Mouse (Mus musculus) inflammation-experienced regulatory T-cells, adult 6 months (primary cell): ENCODE results near the gene Sdha. TPM values are rescaled to one million over a fixed set of nuclear protein-coding genes. Genes with fewer than 3 reads are reported as not detected.

Experiments
- ATAC-seq: one replicate; pipeline ENCODE4 v1.8.0; 2017
- polyA plus RNA-seq, 3 experiments: library from polyadenylated mRNA; unstranded; fragments of 100-300 nt; shearing (Covaris generic); gene quantifications; one replicate each; pipeline ENCODE4 v1.2.1; 2017

Sdha gene
- polyA plus RNA-seq, 3 experiments from 2014 or later = 264 to 339 (median 292) TPM

- no peak for ATAC-seq
Measured at GRCm38 (mm10) chr13:74302050-74303037, 47.7 kb downstream of the Sdha start.

- ATAC-seq = no peak
Measured at GRCm38 (mm10) chr13:74301607-74301984, 48.5 kb downstream of the Sdha start.

- peak; percentile 77 for ATAC-seq
Measured at GRCm38 (mm10) chr13:74300925-74301606, 49.0 kb downstream of the Sdha start.

GRCm38 (mm10) chr13:74296376-74296775 lies 53.7 kb downstream of the Sdha start:
- ATAC-seq = no peak

- no peak for ATAC-seq
Measured at GRCm38 (mm10) chr13:74292167-74292566, 57.9 kb downstream of the Sdha start, which contains the start of gene Ahrr. TSS of gene Ahrr (minus strand) at chr13:74292331.

GRCm38 (mm10) chr13:74289646-74290045 lies 60.4 kb downstream of the Sdha start:
- no peak for ATAC-seq

GRCm38 (mm10) chr13:74282299-74282698 lies 67.8 kb downstream of the Sdha start:
- no peak for ATAC-seq

GRCm38 (mm10) chr13:74275726-74276125 lies 74.4 kb downstream of the Sdha start:
- no peak for ATAC-seq

Other genes starting within 250 kb of the Sdha start
- under 1 TPM in 1 of 3 experiments, not detected in 2; 0.17 TPM for gene Slc9a3, start 228.8 kb downstream of the Sdha start, polyA plus RNA-seq
- 10 to 100 TPM; 82.9 to 87.4 (median 86.4) TPM for gene Exoc3, start 141.5 kb downstream of the Sdha start, polyA plus RNA-seq
- under 1 TPM in 2 of 3 experiments, not detected in 1; 0.09 to 0.16 TPM for gene Ahrr, start 57.9 kb downstream of the Sdha start, polyA plus RNA-seq
- 100 to 1,000 TPM; 181 to 205 (median 183) TPM for gene Pdcd6, start 32.7 kb downstream of the Sdha start, polyA plus RNA-seq
- 10 to 100 TPM; 39.0 to 40.3 (median 39.1) TPM for gene Ccdc127, start within 50 bp of the Sdha start, polyA plus RNA-seq
- not detected for gene Lrrc14b, start 13.7 kb upstream of the Sdha start, polyA plus RNA-seq
- 1 to 10 TPM; 1.7 to 2.7 (median 1.7) TPM for gene Zfp72, start 40.6 kb upstream of the Sdha start, polyA plus RNA-seq
- 10 to 100 TPM; 42.2 to 99.5 (median 52.3) TPM for gene Ftl1-ps1, start 49.4 kb upstream of the Sdha start, polyA plus RNA-seq
- gene Zfp825, start 143.7 kb upstream of the Sdha start, polyA plus RNA-seq = 10 to 100 TPM; 19.0 to 27.5 (median 20.9) TPM